Mouse (Mus musculus) ovary, postnatal 36 days (tissue): ENCODE data around the gene Olfr281.

ENCODE experiments used
- DNase-seq: peaks from one replicate; pipeline ENCODE4 v3.0.0; 2022; ENCODE audit warnings: low spot score, mixed read lengths

Olfr281 gene

GRCm38 (mm10) chr15:98486433-98487021 is 34.1 kb downstream of the Olfr281 start:
- no peak for DNase-seq

DNA sequence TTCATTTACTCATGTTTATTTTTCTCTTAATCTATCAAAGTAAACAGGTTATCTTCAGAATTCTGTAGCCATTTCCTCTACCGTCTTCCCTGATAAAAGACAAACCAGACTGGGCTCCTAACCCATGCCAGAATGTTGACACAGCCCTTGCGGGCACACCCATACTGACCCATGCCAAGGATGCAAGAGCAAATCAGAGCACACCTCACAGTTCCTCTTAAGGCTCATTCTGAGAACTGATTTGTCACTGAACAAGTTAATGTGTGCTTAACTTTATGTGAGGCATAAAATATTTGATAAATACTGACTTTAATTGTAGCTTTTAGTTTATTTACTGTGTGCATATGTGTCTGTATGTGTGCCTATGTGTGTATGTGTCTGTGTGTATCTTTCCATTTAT is 38.9 kb downstream of the Olfr281 start:
- no peak for DNase-seq

- DNase-seq: no peak
These were observed 39.7 kb downstream of the Olfr281 start, which contains the start of gene Olfr279 for GRCm38 (mm10) chr15:98492102-98492501. Olfr279 (plus strand) TSS chr15:98492402.

DNA sequence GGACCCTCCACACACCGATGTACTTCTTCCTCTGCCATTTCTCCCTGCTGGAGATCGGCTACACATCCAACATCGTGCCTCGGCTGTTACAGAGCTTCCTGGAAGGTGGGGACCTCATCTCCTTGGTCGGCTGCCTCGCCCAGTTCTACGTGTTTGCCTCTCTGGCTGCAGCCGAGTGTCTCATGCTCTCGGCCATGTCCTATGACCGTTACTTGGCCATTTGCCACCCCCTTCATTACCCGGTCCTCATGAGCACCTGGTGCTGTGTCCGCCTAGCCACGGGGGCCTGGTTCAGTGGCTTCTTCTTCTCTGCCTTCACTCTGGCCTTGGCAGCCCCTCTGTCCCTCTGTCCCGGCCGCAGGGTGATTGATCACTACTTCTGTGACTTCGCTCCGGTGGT is 45.2 kb downstream of the Olfr281 start:
- no peak for DNase-seq

DNA sequence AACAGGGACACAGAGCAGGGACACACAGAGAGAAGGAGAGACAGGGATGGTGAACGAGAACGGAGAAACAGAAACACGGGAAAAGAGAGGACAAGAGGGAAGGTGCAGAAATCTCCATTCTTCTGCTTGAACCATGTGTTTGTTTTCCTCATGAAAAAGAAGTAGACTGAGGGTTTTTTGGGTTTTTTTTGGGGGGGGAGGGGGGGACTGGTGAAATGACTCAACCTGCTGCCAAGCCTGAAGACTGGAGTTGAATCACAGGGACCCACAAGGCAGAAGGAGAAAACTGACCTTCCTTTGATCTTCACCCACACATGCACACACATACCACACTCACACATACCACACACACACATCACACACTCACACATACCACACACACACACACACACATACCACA is 50.9 kb downstream of the Olfr281 start:
- no peak for DNase-seq

DNA sequence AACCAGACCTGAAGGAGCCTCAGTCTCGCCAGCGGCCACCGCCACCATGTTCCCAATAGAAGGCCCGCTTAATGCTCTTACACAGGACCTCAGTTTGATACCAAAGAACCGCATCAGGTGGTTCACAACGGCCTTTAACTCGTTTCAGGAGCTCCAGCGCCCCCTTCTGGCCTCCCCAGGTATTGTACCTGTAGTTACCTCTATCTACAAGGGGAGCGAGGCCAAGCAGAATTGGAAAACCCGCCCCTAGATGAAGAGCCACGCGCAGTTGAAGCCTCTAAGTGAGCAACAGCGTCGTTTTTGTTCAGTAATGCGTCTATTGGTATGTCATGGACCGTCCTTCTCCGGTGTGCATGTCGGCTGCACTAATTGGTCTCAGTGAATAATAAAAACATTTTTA is 52.1 kb downstream of the Olfr281 start:
- DNase-seq: peak; percentile 55

DNA sequence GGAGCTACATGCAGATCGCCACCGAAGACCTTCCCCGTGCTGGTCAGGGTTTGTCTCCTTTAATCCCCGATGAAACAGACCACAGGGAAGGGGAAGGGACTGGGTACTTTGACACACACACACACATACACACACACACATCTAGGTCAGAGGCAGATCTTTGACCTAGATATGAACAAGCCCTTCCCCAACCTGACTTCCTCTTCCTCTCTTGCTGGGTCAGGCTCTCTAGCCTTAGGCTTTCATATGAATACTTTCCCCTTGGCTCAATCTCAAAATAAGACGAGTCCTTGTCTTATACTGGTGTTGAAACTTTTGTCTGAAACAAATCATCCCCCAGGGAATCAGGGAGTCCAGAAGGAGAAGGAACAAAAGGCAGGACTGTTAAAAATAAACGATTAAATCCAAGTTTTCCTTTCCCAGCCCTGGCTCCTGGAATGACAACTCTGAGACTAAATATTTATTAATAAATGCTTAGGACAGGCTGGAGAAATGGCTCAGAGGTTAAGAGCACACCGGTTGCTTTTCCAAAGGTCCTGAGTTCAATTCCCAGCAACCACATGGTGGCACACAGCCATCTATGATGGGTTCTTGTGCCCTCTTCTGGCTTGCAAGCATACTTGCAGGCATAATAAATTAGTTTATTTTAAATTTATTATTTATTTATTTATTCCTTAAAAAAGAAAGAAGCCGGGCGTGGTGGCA is 54.0 kb downstream of the Olfr281 start:
- DNase-seq: no peak

- no peak for DNase-seq
These were observed 54.9 kb downstream of the Olfr281 start for GRCm38 (mm10) chr15:98507321-98507720.

DNA sequence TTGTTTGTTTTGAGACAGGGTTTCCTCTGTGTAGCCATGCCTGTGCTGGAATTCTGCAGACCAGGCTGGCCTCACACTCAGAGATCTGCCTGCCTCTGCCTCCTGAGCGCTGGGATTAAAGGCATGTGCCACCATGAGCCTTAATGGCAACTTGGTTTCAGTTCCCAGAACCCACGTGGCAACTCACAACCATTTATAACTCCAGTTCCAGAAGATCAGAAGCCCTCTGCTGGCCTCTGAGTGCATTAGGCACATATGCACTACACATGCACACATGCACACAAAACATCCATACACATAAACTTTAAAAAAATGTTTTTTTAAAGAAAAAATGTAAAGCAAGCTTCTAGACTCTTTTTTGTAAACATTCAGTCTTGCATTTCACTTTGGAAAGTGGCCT is 57.0 kb downstream of the Olfr281 start:
- no peak for DNase-seq
